Mouse (Mus musculus) neutrophil, adult 5-6 weeks (primary cell): ENCODE measurements around the gene Thumpd1. TPM values are rescaled to one million over a fixed set of nuclear protein-coding genes. Genes with fewer than 3 reads are reported as not detected.

Experiments
- ATAC-seq: fragments of 151-379, 151-347 bp; 2 replicates; pipeline ENCODE4 v1.8.0; 2017; ENCODE audit warnings: mild to moderate bottlenecking, moderate TSS enrichment; ENCODE audit not compliant: insufficient number of reproducible peaks, poor library complexity, low FRiP score, severe bottlenecking; ENCODE audit errors: extremely low read depth
- total RNA-seq: library from RNA; stranded (forward); fragments of 200-1000 nt; gene quantifications from 2 replicates; pipeline ENCODE4 v1.2.3, GENCODE M21; 2017

Thumpd1 gene
- total RNA-seq, 1 experiment from 2014 or later: 46.3 TPM

- no peak for ATAC-seq
Observed at GRCm38 (mm10) chr7:119682699-119683098, 37.9 kb downstream of the Thumpd1 start.

DNA sequence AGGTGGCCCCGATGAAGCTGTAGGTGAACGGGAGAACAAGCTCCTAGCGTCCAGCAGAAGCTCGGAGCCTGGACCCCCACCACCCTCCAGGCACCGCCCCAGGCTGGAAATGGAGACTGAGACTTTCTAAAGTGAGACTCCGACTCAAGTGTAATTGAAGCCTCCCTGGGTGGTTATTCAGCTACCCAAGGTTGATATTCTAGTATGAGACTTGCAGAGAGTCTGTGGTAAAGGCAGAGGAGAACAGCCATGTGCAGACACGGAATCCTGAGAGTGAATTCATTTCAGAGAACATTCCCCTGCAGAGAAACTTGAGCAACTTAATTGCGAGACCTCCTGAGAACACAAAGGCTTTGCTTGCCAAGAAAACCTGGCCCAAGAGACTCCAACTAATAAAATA, 40.5 kb downstream of the Thumpd1 start:
- ATAC-seq: no peak

DNA sequence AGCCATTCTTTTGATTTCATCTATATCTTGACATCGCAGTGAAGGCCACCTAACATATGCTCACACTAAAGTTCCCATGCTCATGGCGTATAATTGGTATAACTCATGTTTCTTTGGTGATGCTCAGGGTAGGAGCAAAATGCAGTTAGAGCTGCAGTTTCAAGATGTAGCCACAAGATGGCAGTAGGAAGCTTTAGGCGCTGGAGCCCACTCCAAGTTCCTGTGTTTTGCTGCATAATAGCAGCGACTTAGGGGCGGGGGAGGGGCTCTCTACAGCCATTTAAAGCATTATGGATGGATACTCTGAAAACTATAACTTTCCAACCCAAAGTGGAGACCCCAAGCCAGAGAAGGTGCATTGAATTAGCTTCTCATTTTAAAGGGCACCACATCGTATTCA, 47.1 kb downstream of the Thumpd1 start:
- ATAC-seq: 0 out of 2 replicates have a peak, but pooled peaks have one; percentile 30

GRCm38 (mm10) chr7:119670925-119671324, 49.7 kb downstream of the Thumpd1 start:
- ATAC-seq: no peak

DNA sequence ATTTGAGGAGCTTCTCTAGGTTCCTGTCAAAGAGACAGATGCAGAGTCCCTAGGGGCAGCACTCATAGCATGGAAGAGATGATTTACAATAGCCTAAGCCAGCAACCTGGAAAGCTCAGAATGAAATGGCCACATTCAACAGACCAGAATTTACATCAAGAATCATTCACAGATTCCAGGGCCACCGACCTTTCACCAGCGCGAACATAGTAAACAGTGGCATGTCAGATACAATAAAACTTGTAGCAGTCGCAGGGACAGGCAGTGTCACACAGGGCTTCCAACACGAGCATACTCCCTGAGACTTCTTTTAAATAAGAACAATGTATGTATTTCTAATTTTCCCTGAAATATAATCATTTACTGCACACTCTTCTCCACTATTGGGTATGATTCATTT, 50.2 kb downstream of the Thumpd1 start:
- no peak for ATAC-seq

GRCm38 (mm10) chr7:119667893-119668292, 52.7 kb downstream of the Thumpd1 start:
- no peak for ATAC-seq

Other genes starting within 250 kb of the Thumpd1 start
- not detected in 2 replicates for gene Umod, start 241.5 kb downstream of the Thumpd1 start, total RNA-seq
- gene Acsm5, start 201.3 kb downstream of the Thumpd1 start, total RNA-seq: not detected in 2 replicates
- gene Pdilt, start 197.3 kb downstream of the Thumpd1 start, total RNA-seq: not detected in 2 replicates
- under 0.01 TPM in 1 of 2 replicates, not detected in the other for gene Acsm2, start 166.5 kb downstream of the Thumpd1 start, total RNA-seq
- gene Acsm1, start 113.8 kb downstream of the Thumpd1 start, total RNA-seq: not detected in 2 replicates
- gene Acsm4, start 30.8 kb downstream of the Thumpd1 start, total RNA-seq: not detected in 2 replicates
- not detected in 2 replicates for gene Acsm3, start 40.1 kb upstream of the Thumpd1 start, total RNA-seq
- 15.4 and 25.5 TPM in 2 replicates for gene Rexo5, start 73.2 kb upstream of the Thumpd1 start, total RNA-seq
- 3.3 and 3.4 TPM in 2 replicates for gene Eri2, start 73.3 kb upstream of the Thumpd1 start, total RNA-seq
- 4.3 and 4.8 TPM in 2 replicates for gene Lyrm1, start 175.1 kb upstream of the Thumpd1 start, total RNA-seq
- gene Dcun1d3, start 175.5 kb upstream of the Thumpd1 start, total RNA-seq: 16.2 and 20.5 TPM in 2 replicates